Mouse (Mus musculus): Measurements from ENCODE around the gene Rec114. TPM values are rescaled to one million over a fixed set of nuclear protein-coding genes. Genes with fewer than 3 reads are reported as not detected.

Gene Rec114
- polyA plus RNA-seq, 1 experiment from 2014 or later: 1.0 TPM

Other genes with a start within 250 kb of the Rec114 start
- gene Cd276, start 188.5 kb downstream of the Rec114 start, polyA plus RNA-seq (2014; fragmentation: Nextera tagmentation; extraction: Ambion mirVana): 22.5 and 23.8 TPM in 2 replicates
- 60.7 and 66.1 TPM in 2 replicates for gene Nptn, start 161.7 kb downstream of the Rec114 start, polyA plus RNA-seq (2014; fragmentation: Nextera tagmentation; extraction: Ambion mirVana)
- 1.3 and 1.5 TPM in 2 replicates for gene Hcn4, start 79.4 kb upstream of the Rec114 start, polyA plus RNA-seq (2014; fragmentation: Nextera tagmentation; extraction: Ambion mirVana)